Mouse (Mus musculus) hematopoietic stem cell, adult 5-6 weeks (primary cell): ENCODE measurements around the gene Chrnd. TPM values are rescaled to one million over a fixed set of nuclear protein-coding genes. Genes with fewer than 3 reads are reported as not detected.
A peak's percentile ranks its signal among the peaks of the same experiment; 100 is the strongest.

Experiments used
- ATAC-seq, 2 experiments: fragments of 125-278 bp in 1 of 2; replicated peaks in 1 of 2; 2 replicates each; pipeline ENCODE4 v1.8.0; 2016 to 2017; ENCODE audit warnings: inconsistent platforms in 2 of 2, mild to moderate bottlenecking in 2 of 2, moderate number of reproducible peaks in 2 of 2, low read depth in 1 of 2, moderate TSS enrichment in 1 of 2; ENCODE audit not compliant: low FRiP score in 2 of 2, poor library complexity in 2 of 2, severe bottlenecking in 2 of 2, insufficient read depth in 1 of 2, low TSS enrichment in 1 of 2
- total RNA-seq: library from RNA; stranded (forward); fragments of 172-1452, 232-1000 nt; gene quantifications from 2 replicates; pipeline ENCODE4 v1.2.3, GENCODE M21; 2017

Gene Chrnd
- total RNA-seq, 1 experiment from 2014 or later = not detected

DNA sequence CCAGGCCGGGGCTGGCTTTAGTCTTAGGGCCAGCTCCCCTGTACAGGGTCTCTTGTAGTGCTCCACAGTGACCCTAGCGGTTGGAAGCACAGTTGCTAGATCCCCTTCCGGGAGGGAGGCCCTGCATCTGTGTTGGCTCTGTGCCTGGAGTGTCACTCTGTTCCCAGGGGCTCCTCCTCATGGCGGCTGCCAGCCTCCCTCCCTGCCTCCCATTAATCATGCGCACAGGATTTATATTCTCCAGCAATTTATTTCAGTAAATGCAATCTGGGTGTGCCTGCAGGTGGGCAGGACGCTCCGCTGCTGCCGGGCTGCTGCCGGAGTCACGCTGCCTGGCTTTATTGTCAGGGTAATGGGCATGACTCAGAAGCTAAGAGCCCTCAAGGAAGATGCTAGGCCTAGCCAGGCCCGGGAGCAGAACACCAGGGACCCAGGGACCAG is 14.5 kb upstream of the Chrnd start:
- peak; percentile 73 to 80 for ATAC-seq

- ATAC-seq = no peak
Measured at GRCm38 (mm10) chr1:87180896-87181295, 9.5 kb upstream of the Chrnd start.

DNA sequence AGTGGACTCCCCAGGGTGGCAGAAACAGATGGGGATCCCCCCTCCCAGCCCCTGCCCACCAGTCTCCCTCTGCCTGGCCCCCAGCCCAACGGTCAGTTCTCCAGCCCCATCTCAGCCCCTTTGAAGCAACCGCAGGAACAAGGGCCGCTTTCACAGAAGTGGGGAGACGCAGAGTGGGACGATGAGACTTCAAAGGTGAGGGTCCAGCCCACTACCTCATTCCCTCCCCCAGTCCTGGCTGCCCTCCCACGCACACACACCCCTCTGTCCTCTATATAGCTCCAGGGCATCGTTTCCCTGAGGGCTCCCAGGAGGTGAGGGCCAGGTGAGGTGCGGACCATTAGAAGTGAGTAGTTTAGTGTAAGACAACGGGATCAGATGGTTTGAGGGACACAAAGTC is 7.4 kb upstream of the Chrnd start, which contains the start of gene Prss56:
Prss56 (plus strand) TSS at position 301 of the 400 bp plus-strand sequence.
- no peak for ATAC-seq

- ATAC-seq = no peak
Measured at GRCm38 (mm10) chr1:87183998-87184750, 6.2 kb upstream of the Chrnd start.

GRCm38 (mm10) chr1:87184751-87185139 is 5.7 kb upstream of the Chrnd start:
- peak; percentile 38 to 40; a peak in 2 of 4 replicates for ATAC-seq

DNA sequence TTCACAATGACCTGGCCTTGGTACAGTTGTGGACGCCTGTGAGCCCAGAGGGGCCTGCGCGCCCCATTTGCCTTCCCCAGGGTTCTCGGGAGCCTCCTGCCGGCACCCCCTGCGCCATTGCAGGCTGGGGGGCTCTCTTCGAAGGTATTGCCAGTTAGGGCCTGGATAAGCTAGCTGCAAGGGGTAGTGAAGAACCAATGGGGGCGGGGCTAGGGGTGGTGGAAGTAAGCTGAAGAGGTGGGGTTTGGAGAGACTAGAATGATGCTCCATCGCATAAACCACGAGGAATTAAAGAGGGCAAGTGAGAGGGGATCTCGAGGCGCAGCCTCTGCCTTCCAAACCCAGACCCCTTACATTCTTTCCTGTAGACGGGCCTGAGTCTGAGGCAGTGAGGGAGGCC is 4.9 kb upstream of the Chrnd start:
- no peak for ATAC-seq

DNA sequence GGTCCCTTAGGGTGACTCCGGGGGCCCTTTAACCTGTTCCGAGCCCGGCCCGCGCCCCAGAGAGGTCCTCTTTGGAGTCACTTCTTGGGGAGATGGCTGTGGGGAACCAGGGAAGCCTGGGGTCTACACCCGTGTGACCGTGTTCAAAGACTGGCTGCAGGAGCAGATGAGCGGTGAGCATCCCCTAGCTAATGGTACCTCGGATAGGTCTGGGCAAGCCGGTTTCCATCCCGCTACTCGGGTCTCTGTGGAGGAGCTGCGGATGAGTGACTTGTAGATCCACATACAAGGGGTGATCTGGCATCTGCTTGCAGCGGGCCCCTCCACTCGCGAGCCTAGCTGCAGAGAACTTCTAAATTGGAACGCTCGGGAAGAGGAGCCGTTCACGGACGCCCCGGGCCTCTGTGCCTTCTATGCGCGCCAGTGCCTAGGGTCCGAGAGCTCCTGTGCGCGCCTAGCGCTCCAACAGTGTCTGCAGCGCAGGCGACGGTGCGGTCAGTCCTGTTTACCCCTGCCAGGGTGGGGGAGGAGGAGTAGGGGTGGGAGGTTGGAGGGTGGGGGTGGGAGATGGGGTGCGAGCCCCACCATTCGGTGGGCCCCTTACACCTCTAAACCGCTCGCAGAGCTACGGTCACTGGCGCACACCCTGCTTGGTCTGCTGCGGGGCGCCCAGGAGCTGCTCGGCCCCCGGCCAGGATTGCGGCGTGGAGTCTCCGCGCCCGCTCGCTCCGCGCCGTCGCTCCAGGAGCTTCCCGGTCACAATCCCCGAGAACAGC is 4.0 kb upstream of the Chrnd start:
- ATAC-seq = 0 out of 4 replicates have a peak, but pooled peaks of 1 of the 2 experiments have one; percentile 1

- ATAC-seq = peak in 1 of 2 experiments; percentile 41; a peak in 1 of 4 replicates
Measured at GRCm38 (mm10) chr1:87187037-87187355, 3.4 kb upstream of the Chrnd start.

GRCm38 (mm10) chr1:87197296-87197695 is 6.9 kb downstream of the Chrnd start:
- no peak for ATAC-seq

- no peak for ATAC-seq
Measured at GRCm38 (mm10) chr1:87198119-87199065, 8.0 kb downstream of the Chrnd start.

DNA sequence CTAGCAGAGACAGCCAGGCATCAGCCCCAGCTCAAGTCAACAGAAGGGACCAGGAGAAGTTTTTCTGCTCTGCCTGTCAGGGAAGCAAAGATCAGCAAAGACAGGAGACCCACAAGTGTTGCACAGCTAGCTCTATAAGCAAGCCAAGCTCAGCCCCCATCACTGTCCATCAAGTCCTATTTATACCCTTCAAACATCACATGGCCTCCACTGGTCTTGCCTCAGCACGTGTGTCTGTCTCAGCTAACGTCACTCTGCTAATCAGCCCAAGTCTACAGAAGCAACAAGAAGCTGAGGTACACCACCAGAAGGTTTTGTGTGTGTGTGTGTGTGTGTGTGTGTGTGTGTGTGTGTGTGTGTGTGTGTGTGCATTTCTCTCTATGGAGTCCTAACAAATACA is 10.4 kb downstream of the Chrnd start:
- ATAC-seq = no peak

- ATAC-seq = no peak
Measured at GRCm38 (mm10) chr1:87201848-87202247, 11.4 kb downstream of the Chrnd start.

DNA sequence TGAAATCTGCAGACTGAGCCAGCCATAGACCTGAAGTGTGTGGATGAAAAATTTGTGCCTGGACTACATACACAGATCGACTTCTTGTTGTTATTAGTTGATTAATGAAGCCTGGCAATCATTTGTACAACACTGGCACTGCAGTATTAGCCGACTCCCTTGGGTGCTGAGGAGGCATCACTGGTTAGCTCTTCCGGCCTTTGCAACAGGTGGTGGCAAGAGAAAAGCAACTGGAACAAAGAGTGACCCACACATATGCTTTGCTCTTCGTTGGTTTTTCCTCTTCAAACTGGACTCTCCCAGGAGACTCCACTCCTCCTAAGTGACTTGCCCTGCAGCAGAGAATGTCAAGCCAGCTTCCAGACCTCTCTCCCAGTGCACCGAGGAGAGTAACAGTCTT is 13.4 kb downstream of the Chrnd start:
- ATAC-seq = no peak

DNA sequence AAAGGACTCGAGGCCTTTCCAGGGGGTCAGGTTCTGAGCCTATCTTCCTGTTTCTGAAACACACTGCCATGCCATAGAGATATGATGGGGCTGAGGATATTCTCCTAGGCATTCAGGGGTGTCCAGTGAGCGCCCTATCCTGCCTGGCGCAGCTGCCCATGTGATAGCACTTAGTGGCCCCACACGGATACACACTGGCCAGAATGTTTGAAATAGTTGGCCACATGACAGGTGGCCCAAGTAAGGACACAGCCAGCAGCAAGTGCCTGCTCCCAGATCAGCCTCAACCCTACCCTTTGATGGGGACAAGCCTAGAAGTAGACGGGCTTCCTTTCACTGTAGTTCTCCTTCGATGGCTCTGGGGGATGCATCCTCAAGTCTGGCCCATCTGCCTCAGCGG is 14.1 kb downstream of the Chrnd start, which contains the start of gene Chrng:
Chrng (plus strand) TSS at position 193 of the 400 bp plus-strand sequence.
- ATAC-seq = no peak

DNA sequence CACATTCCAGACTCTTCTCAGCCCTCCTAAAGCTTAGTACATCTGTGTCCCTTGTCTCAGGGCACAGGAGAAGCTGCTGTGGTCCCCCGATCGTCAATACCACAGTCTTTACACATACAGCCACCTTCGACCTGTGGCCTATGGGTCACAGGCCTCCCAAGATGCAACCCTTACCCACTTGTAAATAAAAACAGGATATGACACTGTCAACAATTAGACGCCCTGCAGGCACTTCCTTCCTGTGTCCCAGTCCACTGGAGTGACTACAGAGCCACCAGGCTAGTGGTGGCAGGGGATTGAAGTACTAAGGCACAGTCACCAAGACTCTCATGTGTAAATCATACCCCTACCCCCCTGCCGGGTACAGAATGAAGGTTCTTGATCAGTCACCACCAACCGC is 14.6 kb downstream of the Chrnd start:
- no peak for ATAC-seq

DNA sequence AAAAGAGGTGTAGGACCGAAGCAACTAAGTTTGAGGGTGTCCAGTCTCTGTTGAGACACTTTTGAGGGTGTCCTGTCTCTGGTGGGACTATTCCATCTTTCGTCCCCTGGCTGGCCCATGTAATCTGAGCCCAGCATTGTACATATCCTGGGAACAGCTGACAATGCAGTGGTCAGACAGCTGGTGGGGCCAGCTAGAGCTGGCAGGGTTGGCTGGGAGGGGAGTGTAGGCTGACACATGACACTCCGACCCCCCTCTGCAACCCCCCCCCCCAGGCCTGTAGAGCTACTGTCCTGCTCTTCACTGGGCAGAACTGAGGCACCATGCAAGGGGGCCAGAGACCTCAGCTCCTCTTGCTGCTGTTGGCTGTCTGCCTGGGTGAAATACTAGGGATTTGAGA is 15.1 kb downstream of the Chrnd start:
- ATAC-seq = no peak

GRCm38 (mm10) chr1:87206339-87206738 is 15.9 kb downstream of the Chrnd start:
- peak; percentile 52 to 54; a peak in 3 of 4 replicates for ATAC-seq
